In genomic region chr9:54698318-54699086, GRCm38 (mm10) we compare ENCODE assay signal across 8 mouse cellular contexts. TPM values are rescaled to one million over a fixed set of nuclear protein-coding genes. Genes with fewer than 3 reads are reported as not detected.
DNase-seq lines count a peak whose midpoint lies in the region; ATAC-seq and TF ChIP-seq lines count a peak whose summit lies in the region.

Gene Dnaja4 (plus strand): TSS chr9:54698873.

- peaks cover 8% of the 10 kb centered on the region; the same call in 1 of the 2 replicates for H3K4me1 ChIP-seq in forebrain, postnatal 0 days (ENCODE audit: insufficient read depth)
- H3K4me1 ChIP-seq in hindbrain, embryonic 14.5 days (replicated peaks; ENCODE audit: control insufficient read depth, insufficient read depth, low read length) = peaks cover 5% of the 10 kb centered on the region; the same call in 1 of the 2 replicates
- H3K4me1 ChIP-seq in liver, embryonic 16.5 days (ENCODE audit: control insufficient read depth, low read depth, low read length) = peaks cover 45% of the 10 kb centered on the region
- H3K4me1 ChIP-seq in stomach, postnatal 0 days (replicated peaks; ENCODE audit: control insufficient read depth, insufficient read depth) = peaks cover 2% of the 10 kb centered on the region

- WGBS in forebrain, postnatal 0 days = 72% methylated on average over 17 of the region's 17 CpGs
- 68% methylated on average over 17 of the region's 17 CpGs for WGBS in hindbrain, embryonic 14.5 days
- WGBS in liver, embryonic 16.5 days (ENCODE audit: insufficient replicate concordance) = 31% methylated on average over 17 of the region's 17 CpGs
- 61% methylated on average over 17 of the region's 17 CpGs for WGBS in stomach, postnatal 0 days

- H3K27me3 ChIP-seq in forebrain, postnatal 0 days (ENCODE audit: insufficient read depth, low read length) = no peaks in the 10 kb centered on the region
- H3K27me3 ChIP-seq in hindbrain, embryonic 14.5 days (ENCODE audit: control insufficient read depth, insufficient read depth, low read length) = peaks cover 40% of the 10 kb centered on the region
- peaks cover 22% of the 10 kb centered on the region; the same call in 1 of the 2 replicates for H3K27me3 ChIP-seq in liver, embryonic 16.5 days (ENCODE audit: control insufficient read depth, insufficient read depth, low read depth, low read length)
- H3K27me3 ChIP-seq in stomach, postnatal 0 days (ENCODE audit: control insufficient read depth, insufficient read depth, low read length) = no peaks in the 10 kb centered on the region

- H3K4me2 ChIP-seq in forebrain, postnatal 0 days (ENCODE audit: low read depth) = peak within 1 kb of the TSS; percentile 97
- H3K4me2 ChIP-seq in hindbrain, embryonic 14.5 days (replicated peaks) = peak within 1 kb of the TSS; percentile 80
- peak within 1 kb of the TSS; percentile 73 for H3K4me2 ChIP-seq in liver, embryonic 16.5 days (ENCODE audit: low read depth, low read length)
- peak within 1 kb of the TSS; percentile 98 for H3K4me2 ChIP-seq in stomach, postnatal 0 days (replicated peaks; ENCODE audit: low read depth)

- peak within 1 kb of the TSS; percentile 85 for H3K4me3 ChIP-seq in forebrain, postnatal 0 days (ENCODE audit: low read depth, low read length)
- H3K4me3 ChIP-seq in hindbrain, embryonic 14.5 days (replicated peaks; ENCODE audit: low read length) = peak within 1 kb of the TSS; percentile 75
- H3K4me3 ChIP-seq in liver, embryonic 16.5 days (ENCODE audit: low read depth, low read length) = peak within 1 kb of the TSS; percentile 82
- H3K4me3 ChIP-seq in stomach, postnatal 0 days (ENCODE audit: low read depth, low read length) = peak within 1 kb of the TSS; percentile 90

- DNase-seq in frontal cortex, adult 2 months (ENCODE audit: extremely low spot score in 1 of 2, low spot score in 1 of 2) = no peak
- DNase-seq in frontal cortex, postnatal 36 days (ENCODE audit: low spot score in 2 of 2) = no peak
- DNase-seq in ZHBTc4 (ENCODE audit: low read depth, low spot score) = peak; percentile 17
- DNase-seq in forebrain, postnatal 0 days = no peak
- no peak for DNase-seq in hindbrain, embryonic 14.5 days (ENCODE audit: low spot score)
- no peak for DNase-seq in stomach, postnatal 0 days (ENCODE audit: low spot score)
- DNase-seq in frontal cortex, postnatal 14 days (ENCODE audit: low spot score in 2 of 2) = no peak

- H3K36me3 ChIP-seq in forebrain, postnatal 0 days (ENCODE audit: insufficient read depth) = no peaks in the 10 kb centered on the region
- no peaks in the 10 kb centered on the region for H3K36me3 ChIP-seq in hindbrain, embryonic 14.5 days (replicated peaks; ENCODE audit: control insufficient read depth, insufficient read depth)
- no peaks in the 10 kb centered on the region for H3K36me3 ChIP-seq in liver, embryonic 16.5 days (ENCODE audit: control insufficient read depth, insufficient read depth)
- H3K36me3 ChIP-seq in stomach, postnatal 0 days (ENCODE audit: control insufficient read depth, insufficient read depth, low read length) = no peaks in the 10 kb centered on the region

- H3K9ac ChIP-seq in forebrain, postnatal 0 days = peak within 1 kb of the TSS; percentile 83
- peak within 1 kb of the TSS; percentile 83 for H3K9ac ChIP-seq in hindbrain, embryonic 14.5 days
- peak within 1 kb of the TSS; percentile 89 for H3K9ac ChIP-seq in liver, embryonic 16.5 days (ENCODE audit: low read depth, low read length)
- H3K9ac ChIP-seq in stomach, postnatal 0 days (ENCODE audit: low read length) = peak within 1 kb of the TSS; percentile 86

- no peaks in the 10 kb centered on the region for H3K9me3 ChIP-seq in forebrain, postnatal 0 days (ENCODE audit: low read length)
- no peaks in the 10 kb centered on the region for H3K9me3 ChIP-seq in hindbrain, embryonic 14.5 days (ENCODE audit: control insufficient read depth, low read length)
- 0 out of 2 replicates have a peak, but pooled peaks cover 2% of the 10 kb centered on the region for H3K9me3 ChIP-seq in liver, embryonic 16.5 days (replicated peaks; ENCODE audit: control insufficient read depth, low read length)
- no peaks in the 10 kb centered on the region for H3K9me3 ChIP-seq in stomach, postnatal 0 days (ENCODE audit: control insufficient read depth, low read length)

- ATAC-seq in forebrain, postnatal 0 days = peak; percentile 16; the same call in 1 of the 2 replicates
- peak; percentile 51 for ATAC-seq in hindbrain, embryonic 14.5 days (ENCODE audit: low FRiP score)
- peak; percentile 93 for ATAC-seq in liver, embryonic 16.5 days (ENCODE audit: low read depth)
- peak; percentile 36 for ATAC-seq in stomach, postnatal 0 days (ENCODE audit: low FRiP score, low TSS enrichment)

- H3K27ac ChIP-seq in forebrain, postnatal 0 days (ENCODE audit: low read depth, low read length) = peak within 1 kb of the TSS; percentile 60
- no peak within 1 kb of the TSS for H3K27ac ChIP-seq in hindbrain, embryonic 14.5 days
- H3K27ac ChIP-seq in liver, embryonic 16.5 days (ENCODE audit: low read length) = peak within 1 kb of the TSS; percentile 94
- H3K27ac ChIP-seq in stomach, postnatal 0 days (replicated peaks) = peak within 1 kb of the TSS; percentile 45; the same call in 1 of the 2 replicates

- no peak for TF ChIP-seq CTCF in forebrain, postnatal 0 days (IDR thresholded peaks at IDR 0.05; ENCODE audit: low read depth)
- no peak for TF ChIP-seq CTCF in stomach, postnatal 0 days (IDR thresholded peaks at IDR 0.05; ENCODE audit: low read depth)

- TF ChIP-seq EP300 in stomach, postnatal 0 days (optimal IDR thresholded peaks at IDR 0.05) = no peak

RNA-seq across cellular contexts. Expression of gene Dnaja4, which starts in this region (rescaled TPM):
- 46.2 and 46.6 TPM in 2 replicates for polyA plus RNA-seq in frontal cortex, adult 2 months (2012; rRNA removed)
- 5.8 and 8.9 TPM in 2 replicates for total RNA-seq in forebrain, postnatal 0 days (2014; rRNA removed)
- polyA plus RNA-seq in forebrain, postnatal 0 days (2015; fragmentation: Nextera tagmentation; extraction: Ambion mirVana) = 5.9 and 7.2 TPM in 2 replicates
- 10.2 and 10.9 TPM in 2 replicates for polyA plus RNA-seq in hindbrain, embryonic 14.5 days (2014; fragmentation: Nextera tagmentation; extraction: Ambion mirVana)
- polyA plus RNA-seq in liver, embryonic 16.5 days (2015; fragmentation: Nextera tagmentation; extraction: Ambion mirVana) = 18.4 and 21.8 TPM in 2 replicates
- polyA plus RNA-seq in stomach, postnatal 0 days (2015; fragmentation: Nextera tagmentation; extraction: Ambion mirVana) = 5.5 and 6.2 TPM in 2 replicates

Comparison
In these comparisons a context has a peak if more than half of its experiments do, and no peak if none do; other contexts are left out.
1. ATAC-seq: peak in every context shown above with its lines; median percentile 93 in liver, embryonic 16.5 days; 51 in hindbrain, embryonic 14.5 days; 36 in stomach, postnatal 0 days; 16 in forebrain, postnatal 0 days.